Mouse (Mus musculus): ENCODE results near the gene Spata17. TPM values are rescaled to one million over a fixed set of nuclear protein-coding genes. Genes with fewer than 3 reads are reported as not detected.

Gene Spata17
- polyA plus RNA-seq, 1 experiment from 2014 or later, result 1.3 TPM

DNA sequence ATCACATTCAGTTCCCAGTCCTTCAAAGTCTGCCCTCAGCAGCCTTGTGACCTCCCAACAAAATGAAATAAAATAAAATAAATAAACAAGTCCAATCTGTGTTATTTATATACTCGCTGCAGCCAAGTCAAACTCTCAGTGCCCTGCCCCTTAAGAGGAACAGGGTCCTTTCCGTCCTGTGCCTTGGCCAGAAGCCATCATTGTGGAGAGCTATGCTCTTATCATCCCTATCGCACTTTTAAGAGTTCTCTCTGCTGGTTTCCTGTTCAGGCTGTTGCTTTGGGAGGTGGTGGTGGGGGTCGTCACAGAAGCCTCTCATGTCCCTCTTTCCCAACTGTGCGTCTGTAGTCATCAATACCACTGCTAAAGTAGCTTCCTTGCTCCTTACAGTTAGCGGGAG is 97.2 kb downstream of the Spata17 start:
- H3K4me1 ChIP-seq (replicated peaks), result 0 out of 2 replicates have a peak, but pooled peaks cover 3% of the 10 kb centered on the region
- H3K4me3 ChIP-seq (replicated peaks), result no peak overlapping the region
- ATAC-seq, result no peak
- H3K4me2 ChIP-seq (replicated peaks), result no peak overlapping the region
- H3K27me3 ChIP-seq, result no peaks in the 10 kb centered on the region
- no peak overlapping the region for H3K27ac ChIP-seq
- no peaks in the 10 kb centered on the region for H3K9me3 ChIP-seq
- H3K9ac ChIP-seq (replicated peaks), result no peak overlapping the region
- no peaks in the 10 kb centered on the region for H3K36me3 ChIP-seq
- WGBS, result 93% methylated on average over 6 of the region's 6 CpGs

DNA sequence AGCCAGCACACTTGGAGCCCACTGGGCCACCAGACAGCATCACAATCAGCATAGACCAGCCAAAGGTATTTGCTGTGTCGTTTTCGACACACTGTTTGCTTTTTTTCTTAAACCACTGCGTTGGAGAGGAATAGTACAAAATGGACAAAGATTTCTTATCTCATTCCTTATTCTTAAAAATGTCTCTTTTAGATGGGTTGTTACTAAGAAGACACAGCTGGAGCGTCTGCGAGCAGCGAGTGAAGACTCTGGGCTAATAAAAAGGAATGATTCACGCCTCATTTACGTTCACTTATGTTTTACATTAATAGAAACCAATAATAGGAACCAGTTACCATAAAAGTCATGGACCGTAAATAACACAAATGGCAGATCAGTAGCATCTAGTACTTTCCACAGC is 101.5 kb downstream of the Spata17 start:
- H3K4me3 ChIP-seq (replicated peaks), result no peak overlapping the region
- no peak overlapping the region for H3K4me2 ChIP-seq (replicated peaks)
- no peak overlapping the region for H3K9ac ChIP-seq (replicated peaks)
- no peaks in the 10 kb centered on the region for H3K27me3 ChIP-seq
- H3K4me1 ChIP-seq (replicated peaks), result no peaks in the 10 kb centered on the region
- H3K27ac ChIP-seq, result no peak overlapping the region
- H3K9me3 ChIP-seq, result no peaks in the 10 kb centered on the region
- 87% methylated on average over 9 of the region's 9 CpGs for WGBS
- no peak for ATAC-seq
- no peaks in the 10 kb centered on the region for H3K36me3 ChIP-seq

DNA sequence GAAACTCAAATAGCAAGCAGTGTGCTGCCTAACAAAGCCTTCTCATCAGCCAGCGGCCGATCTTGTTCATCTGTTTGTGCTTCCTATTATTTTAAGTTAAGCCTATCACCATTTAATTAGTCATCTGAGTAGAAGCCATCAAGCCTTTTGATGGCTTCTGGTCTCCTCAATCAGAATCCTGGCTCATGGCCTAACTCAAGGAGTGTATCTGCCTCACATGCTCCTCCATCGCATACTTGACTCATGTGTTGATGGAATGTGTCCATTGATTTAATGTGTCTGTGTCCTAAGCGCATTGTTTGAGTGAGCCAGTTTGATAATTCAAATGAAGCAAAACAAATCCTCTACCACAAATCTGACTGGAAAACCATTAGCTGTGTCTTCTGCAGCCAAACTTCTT is 113.1 kb downstream of the Spata17 start:
- H3K4me3 ChIP-seq (replicated peaks), result no peak overlapping the region
- H3K9ac ChIP-seq (replicated peaks), result no peak overlapping the region
- no peak overlapping the region for H3K27ac ChIP-seq
- H3K4me1 ChIP-seq (replicated peaks), result no peaks in the 10 kb centered on the region
- no peak overlapping the region for H3K4me2 ChIP-seq (replicated peaks)
- no peaks in the 10 kb centered on the region for H3K36me3 ChIP-seq
- 82% methylated on average over 4 of the region's 4 CpGs for WGBS
- no peak for ATAC-seq
- no peaks in the 10 kb centered on the region for H3K27me3 ChIP-seq
- 0 out of 2 replicates have a peak, but pooled peaks cover 4% of the 10 kb centered on the region for H3K9me3 ChIP-seq

GRCm38 (mm10) chr1:187101202-187101601 is 114.1 kb downstream of the Spata17 start:
- H3K27me3 ChIP-seq, result no peaks in the 10 kb centered on the region
- H3K4me3 ChIP-seq (replicated peaks), result no peak overlapping the region
- H3K4me1 ChIP-seq (replicated peaks), result no peaks in the 10 kb centered on the region
- H3K36me3 ChIP-seq, result no peaks in the 10 kb centered on the region
- H3K9me3 ChIP-seq, result 0 out of 2 replicates have a peak, but pooled peaks cover 1% of the 10 kb centered on the region
- H3K27ac ChIP-seq, result no peak overlapping the region
- no peak overlapping the region for H3K9ac ChIP-seq (replicated peaks)
- WGBS, result 86% methylated on average over 3 of the region's 3 CpGs
- no peak overlapping the region for H3K4me2 ChIP-seq (replicated peaks)
- ATAC-seq, result no peak

GRCm38 (mm10) chr1:187100624-187101023 is 114.6 kb downstream of the Spata17 start:
- Histone ChIP-seq H3K4me3 (replicated peaks) (no peak overlapping the region), H3K9ac (replicated peaks) (no peak overlapping the region), H3K27me3 (no peaks in the 10 kb centered on the region), H3K36me3 (no peaks in the 10 kb centered on the region), H3K9me3 (no peaks in the 10 kb centered on the region), H3K4me2 (replicated peaks) (no peak overlapping the region), H3K4me1 (replicated peaks) (no peaks in the 10 kb centered on the region), H3K27ac (no peak overlapping the region)
- ATAC-seq, result no peak
- WGBS, result 80% methylated on average over 3 of the region's 3 CpGs

- no peaks in the 10 kb centered on the region for H3K36me3 ChIP-seq
- H3K9me3 ChIP-seq, result no peaks in the 10 kb centered on the region
- H3K27me3 ChIP-seq, result no peaks in the 10 kb centered on the region
- WGBS, result 70% methylated on average over 6 of the region's 6 CpGs
- H3K27ac ChIP-seq, result no peak overlapping the region
- H3K4me3 ChIP-seq (replicated peaks), result no peak overlapping the region
- ATAC-seq, result no peak
- no peak overlapping the region for H3K4me2 ChIP-seq (replicated peaks)
- no peaks in the 10 kb centered on the region for H3K4me1 ChIP-seq (replicated peaks)
- no peak overlapping the region for H3K9ac ChIP-seq (replicated peaks)
Observed at GRCm38 (mm10) chr1:187098285-187098684, 117.0 kb downstream of the Spata17 start.

GRCm38 (mm10) chr1:187092546-187092945 is 122.7 kb downstream of the Spata17 start:
- H3K4me3 ChIP-seq (replicated peaks), result no peak overlapping the region
- no peaks in the 10 kb centered on the region for H3K27me3 ChIP-seq
- no peak for ATAC-seq
- no peak overlapping the region for H3K4me2 ChIP-seq (replicated peaks)
- no peaks in the 10 kb centered on the region for H3K36me3 ChIP-seq
- no peak overlapping the region for H3K27ac ChIP-seq
- no peak overlapping the region for H3K9ac ChIP-seq (replicated peaks)
- H3K4me1 ChIP-seq (replicated peaks), result no peaks in the 10 kb centered on the region
- H3K9me3 ChIP-seq, result no peaks in the 10 kb centered on the region
- 78% methylated on average over 14 of the region's 14 CpGs for WGBS

- H3K36me3 ChIP-seq, result no peaks in the 10 kb centered on the region
- no peaks in the 10 kb centered on the region for H3K9me3 ChIP-seq
- H3K4me2 ChIP-seq (replicated peaks), result no peak overlapping the region
- H3K4me3 ChIP-seq (replicated peaks), result no peak overlapping the region
- no peaks in the 10 kb centered on the region for H3K27me3 ChIP-seq
- H3K9ac ChIP-seq (replicated peaks), result no peak overlapping the region
- WGBS, result 75% methylated on average over 3 of the region's 3 CpGs
- no peaks in the 10 kb centered on the region for H3K4me1 ChIP-seq (replicated peaks)
- H3K27ac ChIP-seq, result no peak overlapping the region
- ATAC-seq, result no peak
Observed at GRCm38 (mm10) chr1:187088660-187089395, 126.4 kb downstream of the Spata17 start.

GRCm38 (mm10) chr1:187086027-187086426 is 129.2 kb downstream of the Spata17 start:
- no peak overlapping the region for H3K4me3 ChIP-seq (replicated peaks)
- H3K36me3 ChIP-seq, result no peaks in the 10 kb centered on the region
- no peak overlapping the region for H3K4me2 ChIP-seq (replicated peaks)
- ATAC-seq, result no peak
- no peaks in the 10 kb centered on the region for H3K27me3 ChIP-seq
- WGBS, result 74% methylated on average over 6 of the region's 6 CpGs
- H3K27ac ChIP-seq, result no peak overlapping the region
- no peaks in the 10 kb centered on the region for H3K9me3 ChIP-seq
- no peaks in the 10 kb centered on the region for H3K4me1 ChIP-seq (replicated peaks)
- no peak overlapping the region for H3K9ac ChIP-seq (replicated peaks)

DNA sequence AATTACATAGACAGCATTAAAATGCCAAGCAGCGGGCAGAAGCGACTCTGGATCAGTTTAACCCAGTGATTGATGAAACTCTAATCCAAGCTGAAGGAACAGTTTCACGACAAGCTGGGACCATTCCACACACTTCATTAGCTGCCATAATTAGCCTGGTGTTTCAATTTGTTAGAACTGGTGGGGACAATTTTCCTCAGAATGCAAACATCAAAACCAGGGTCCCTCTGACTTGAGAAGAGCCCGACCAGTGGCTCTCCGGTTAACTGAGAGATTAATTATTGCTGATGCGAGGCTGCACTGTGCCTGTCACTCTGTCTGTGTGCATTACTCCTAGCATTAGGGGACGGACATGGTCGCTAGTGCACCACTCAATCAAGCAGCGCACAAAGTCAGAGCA is 137.9 kb downstream of the Spata17 start:
- Histone ChIP-seq H3K4me3 (replicated peaks) (no peak overlapping the region), H3K36me3 (no peaks in the 10 kb centered on the region), H3K27me3 (no peaks in the 10 kb centered on the region), H3K9ac (replicated peaks) (no peak overlapping the region), H3K4me2 (replicated peaks) (no peak overlapping the region), H3K4me1 (replicated peaks) (peaks cover 14% of the 10 kb centered on the region), H3K9me3 (no peaks in the 10 kb centered on the region), H3K27ac (no peak overlapping the region)
- no peak for ATAC-seq
- 49% methylated on average over 9 of the region's 9 CpGs for WGBS

DNA sequence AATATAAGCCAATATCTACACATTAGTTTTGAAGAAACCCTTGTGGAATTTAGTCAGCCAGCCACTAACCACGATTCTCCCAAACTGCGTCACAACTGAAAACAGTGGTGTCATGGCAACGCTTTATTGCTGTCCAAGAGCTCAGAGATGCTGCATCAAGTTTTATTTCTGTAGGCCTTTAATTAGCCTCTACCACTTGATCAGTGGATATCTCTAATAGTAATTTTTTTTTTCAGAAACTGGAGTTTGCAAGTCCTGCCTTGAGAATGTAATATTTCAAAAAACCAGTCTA is 138.3 kb downstream of the Spata17 start:
- no peak overlapping the region for H3K9ac ChIP-seq (replicated peaks)
- peaks cover 14% of the 10 kb centered on the region for H3K4me1 ChIP-seq (replicated peaks)
- no peak overlapping the region for H3K4me3 ChIP-seq (replicated peaks)
- H3K27me3 ChIP-seq, result no peaks in the 10 kb centered on the region
- no peaks in the 10 kb centered on the region for H3K36me3 ChIP-seq
- whole genome bisulfite sequencing, result 54% methylated on average over 3 of the region's 3 CpGs
- no peak overlapping the region for H3K4me2 ChIP-seq (replicated peaks)
- H3K9me3 ChIP-seq, result no peaks in the 10 kb centered on the region
- H3K27ac ChIP-seq, result no peak overlapping the region
- ATAC-seq, result no peak

DNA sequence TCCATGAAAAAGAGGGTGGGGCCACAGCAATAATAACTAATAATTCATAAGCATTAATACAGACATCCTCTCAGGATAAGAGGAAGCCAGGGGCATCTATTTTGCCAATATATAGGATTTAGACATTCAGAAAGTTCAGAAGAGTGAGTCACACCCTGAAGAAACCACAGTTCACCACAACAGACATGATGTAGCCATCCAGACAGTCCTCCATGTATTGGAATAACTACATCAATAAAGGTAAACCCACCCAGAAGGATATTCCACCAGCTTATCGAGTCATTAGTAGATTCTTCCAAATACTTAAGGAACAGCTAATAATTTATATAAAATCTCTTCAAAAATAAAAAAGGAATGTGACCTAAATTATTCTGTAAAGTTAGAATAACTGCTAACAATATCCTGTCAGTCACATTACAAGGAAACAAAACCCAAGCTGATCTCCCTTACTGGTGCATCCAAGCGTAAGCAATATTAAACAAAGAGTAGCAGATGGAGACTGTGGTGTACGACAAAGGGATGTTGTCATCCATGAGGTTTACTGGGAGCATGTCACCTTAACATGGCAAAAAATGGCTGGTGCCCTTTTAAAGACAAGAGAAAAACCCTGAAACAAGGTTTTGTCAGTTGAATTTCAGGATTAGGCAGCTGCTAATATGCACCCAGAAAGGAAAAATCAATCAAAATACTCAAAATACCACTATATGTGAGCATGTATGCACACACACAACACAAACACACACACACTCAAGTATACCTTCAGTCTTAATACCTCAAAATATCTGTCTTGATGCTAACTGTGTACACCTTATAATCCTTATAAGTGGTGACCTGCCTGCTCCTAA is 138.8 kb downstream of the Spata17 start:
- ATAC-seq, result no peak
- Histone ChIP-seq H3K36me3 (no peaks in the 10 kb centered on the region), H3K4me2 (replicated peaks) (no peak overlapping the region), H3K4me3 (replicated peaks) (no peak overlapping the region), H3K9me3 (no peaks in the 10 kb centered on the region), H3K27ac (peak overlapping the region; percentile 26; the same call in 1 of the 2 replicates), H3K27me3 (no peaks in the 10 kb centered on the region), H3K4me1 (replicated peaks) (peaks cover 14% of the 10 kb centered on the region), H3K9ac (replicated peaks) (no peak overlapping the region)
- WGBS, result 53% methylated on average over 3 of the region's 3 CpGs
